Mouse (Mus musculus) gastrocnemius, postnatal 25 days (tissue): ENCODE results near the gene Sord. TPM values are rescaled to one million over a fixed set of nuclear protein-coding genes. Genes with fewer than 3 reads are reported as not detected.

Experiments used
- DNase-seq: peaks from one replicate; pipeline ENCODE4 v3.0.0; 2022
- total RNA-seq, 2 experiments: library from RNA; stranded (reverse); gene quantifications; 1 replicate in 1 of 2; 2 replicates in 1 of 2; pipeline ENCODE4 v1.2.3; 2021

Sord gene
- total RNA-seq, 2 experiments from 2014 or later: 37.8 to 39.9 TPM

DNA sequence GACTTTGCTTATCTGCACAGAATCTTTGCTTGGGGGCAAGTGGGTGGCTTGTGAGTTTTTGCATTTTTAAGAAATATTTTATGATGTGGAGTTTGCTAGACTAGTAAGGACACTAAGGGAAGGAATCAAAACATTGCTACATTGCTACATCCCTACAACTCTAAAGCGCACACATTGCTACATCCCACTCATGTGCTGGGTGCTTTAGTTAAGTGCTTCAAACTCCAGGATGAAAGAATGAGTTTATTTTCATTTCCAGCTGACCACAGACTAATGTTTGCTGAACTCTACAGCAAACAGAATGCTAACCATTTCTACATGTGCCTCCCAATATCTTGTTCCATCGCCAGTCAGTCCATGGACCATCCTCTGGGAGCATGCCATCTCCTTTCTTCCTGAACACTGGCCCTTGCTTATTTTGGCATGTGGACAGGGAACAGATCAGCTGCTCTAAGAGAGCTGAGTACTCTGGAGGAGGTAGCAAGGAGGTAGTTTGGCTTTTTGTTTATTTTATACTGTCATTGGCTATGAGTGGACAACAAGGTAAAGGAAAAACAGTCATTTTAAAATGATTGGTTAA is 3.4 kb downstream of the Sord start:
- no peak for DNase-seq

DNA sequence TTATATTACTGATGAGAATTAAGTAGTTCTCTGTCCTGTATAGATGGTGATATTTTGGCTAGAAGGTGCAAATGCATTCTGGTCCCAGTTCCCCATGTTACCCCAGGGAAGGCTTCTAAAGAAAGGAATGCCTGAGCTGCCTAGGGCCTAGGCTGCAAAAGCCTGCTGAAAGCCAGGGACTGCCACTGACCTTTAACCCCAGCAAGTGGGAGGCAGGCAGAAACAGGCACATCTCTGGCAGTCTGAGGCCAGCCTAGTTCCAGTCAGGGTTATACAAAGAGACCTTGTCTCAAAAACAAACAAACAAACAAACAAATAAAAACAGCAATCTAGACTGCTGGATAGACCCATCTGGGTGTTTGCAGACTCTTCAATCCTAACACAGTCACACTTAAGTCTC is 6.2 kb downstream of the Sord start:
- DNase-seq: no peak

DNA sequence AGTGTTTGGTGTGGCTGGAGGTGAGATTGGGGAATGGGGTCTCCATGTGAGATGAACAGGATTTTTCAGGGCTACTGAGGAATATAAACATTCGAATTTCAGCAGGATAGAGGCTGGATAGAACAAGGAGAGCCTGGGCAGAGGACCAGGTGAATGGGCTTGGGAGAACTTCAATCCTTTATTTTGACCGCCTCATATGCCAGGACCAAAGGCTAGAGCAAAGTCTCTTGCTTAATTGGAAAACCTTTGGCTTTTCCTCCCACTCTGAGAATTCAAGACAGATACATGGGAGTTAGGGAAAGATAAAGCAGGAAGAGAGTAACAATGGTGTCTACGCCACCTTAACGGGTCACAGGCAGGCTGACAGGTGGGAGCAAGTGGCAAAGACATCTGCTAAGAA is 6.7 kb downstream of the Sord start:
- DNase-seq: no peak

DNA sequence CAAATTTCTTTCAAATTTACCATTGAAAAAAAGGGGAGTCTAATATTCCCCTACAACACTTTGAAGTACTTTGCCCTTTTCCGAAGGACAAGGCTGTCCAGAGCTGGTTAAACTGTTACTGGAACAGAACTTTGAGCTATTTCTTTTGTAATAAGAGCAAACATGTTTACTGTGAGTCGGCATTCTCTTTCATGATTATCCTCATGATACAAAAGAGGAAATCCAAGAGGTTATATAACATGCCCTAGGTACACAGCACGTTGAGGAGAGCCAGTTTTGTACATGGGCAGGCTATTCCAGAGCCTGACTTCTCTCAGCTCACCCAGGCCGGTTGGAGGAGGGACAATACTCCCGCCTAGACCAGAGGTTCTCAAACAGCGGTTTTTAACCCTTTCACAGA is 7.4 kb downstream of the Sord start:
- no peak for DNase-seq

DNA sequence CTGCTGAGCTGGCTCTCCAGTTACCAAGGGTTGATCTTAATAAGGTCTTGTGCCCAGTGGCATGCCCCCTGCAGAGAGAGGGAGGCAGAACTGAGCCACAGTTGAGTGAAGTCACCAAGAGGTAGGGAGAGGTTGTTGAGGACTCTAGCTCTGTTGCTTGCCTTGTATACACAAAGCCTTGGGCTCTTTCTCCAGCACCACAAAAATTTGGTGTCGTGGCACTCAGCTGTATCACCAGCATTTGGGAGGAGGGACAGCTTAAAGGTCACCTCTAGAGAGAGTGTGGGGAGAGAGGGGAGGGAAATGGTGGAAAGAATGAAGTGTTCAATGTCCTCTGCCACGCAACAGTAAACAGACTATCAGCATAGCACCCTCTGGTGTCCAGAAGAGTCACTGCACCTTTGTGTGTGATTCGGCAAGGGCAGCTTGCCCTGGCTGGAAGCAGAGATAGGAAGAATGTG is 9.2 kb downstream of the Sord start:
- DNase-seq: peak; percentile 46

DNA sequence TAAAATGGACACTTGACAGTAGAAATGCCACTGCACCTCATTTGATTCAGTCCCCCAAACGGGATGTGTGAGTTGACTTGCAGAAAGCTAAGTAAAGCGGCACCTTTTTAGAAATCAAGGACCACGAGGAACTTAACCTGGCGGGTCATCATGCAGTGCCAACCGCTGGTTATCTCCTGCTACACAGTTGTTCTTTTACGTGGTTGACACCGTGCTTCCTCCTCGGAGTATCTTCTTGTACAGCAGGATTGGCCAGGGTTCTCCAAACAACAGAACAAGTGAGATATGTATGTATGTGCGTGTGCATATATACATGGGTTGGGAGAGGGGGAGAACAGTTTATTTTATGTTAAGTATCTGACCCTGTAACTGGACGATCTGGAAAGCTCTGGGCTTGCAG is 13.2 kb downstream of the Sord start:
- DNase-seq: no peak

DNA sequence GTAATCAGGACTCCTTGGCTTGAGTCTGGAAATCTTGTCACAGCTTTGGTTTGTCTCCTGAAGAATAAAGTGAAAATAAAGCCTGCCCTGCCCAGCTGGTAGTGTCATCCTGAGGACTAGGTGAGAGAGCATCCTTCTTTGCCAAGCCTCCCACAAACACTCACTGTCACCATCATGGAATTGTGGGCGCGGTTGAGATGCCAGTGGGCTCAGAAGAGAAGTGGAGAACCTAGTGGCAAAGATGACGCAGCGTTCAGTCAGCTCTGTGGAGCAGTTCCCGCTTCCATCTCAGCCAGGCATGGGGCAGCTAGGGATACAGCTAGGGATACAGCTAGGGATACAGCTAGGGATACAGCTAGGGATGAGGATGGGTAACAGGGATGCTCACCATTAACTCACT is 21.4 kb downstream of the Sord start:
- no peak for DNase-seq

DNA sequence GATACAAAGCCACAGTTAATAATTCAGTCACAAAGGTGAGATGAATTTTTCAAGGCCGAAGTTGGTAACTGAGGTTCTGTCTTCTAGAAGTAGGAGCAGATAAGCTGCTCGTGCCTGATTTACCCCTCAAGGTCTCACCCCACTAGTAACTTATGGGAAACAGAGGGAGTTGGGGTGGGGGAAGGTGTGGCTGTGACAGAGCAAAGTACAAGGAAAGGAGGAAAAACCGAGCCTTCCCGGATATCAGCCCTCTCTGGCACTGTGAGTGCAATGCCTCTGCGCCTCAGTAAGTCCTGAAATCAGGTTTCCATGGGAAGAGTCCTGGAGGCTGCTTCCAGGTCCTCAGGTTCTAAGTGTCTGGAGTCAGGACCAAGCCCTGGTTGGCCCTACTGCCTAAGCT is 26.2 kb downstream of the Sord start:
- no peak for DNase-seq

DNA sequence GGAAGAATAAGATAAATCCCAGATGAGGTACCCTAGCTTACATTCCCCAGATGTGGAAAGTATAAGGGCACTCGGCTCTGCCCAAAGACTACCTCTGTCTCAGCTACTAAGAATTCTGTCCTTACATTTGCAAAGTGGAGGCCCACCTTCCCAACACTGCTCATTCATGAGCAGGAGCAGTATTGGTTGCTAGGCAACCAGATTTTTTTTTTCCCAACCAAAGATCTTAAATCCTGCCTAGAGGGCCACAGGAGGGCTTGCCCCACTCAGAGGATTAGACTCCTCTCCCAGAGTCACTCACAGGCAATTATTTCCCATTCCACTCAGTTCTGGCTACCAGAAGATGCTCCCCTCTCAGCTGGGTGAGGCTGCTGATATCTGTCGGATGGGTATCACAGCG is 30.1 kb downstream of the Sord start:
- no peak for DNase-seq

DNA sequence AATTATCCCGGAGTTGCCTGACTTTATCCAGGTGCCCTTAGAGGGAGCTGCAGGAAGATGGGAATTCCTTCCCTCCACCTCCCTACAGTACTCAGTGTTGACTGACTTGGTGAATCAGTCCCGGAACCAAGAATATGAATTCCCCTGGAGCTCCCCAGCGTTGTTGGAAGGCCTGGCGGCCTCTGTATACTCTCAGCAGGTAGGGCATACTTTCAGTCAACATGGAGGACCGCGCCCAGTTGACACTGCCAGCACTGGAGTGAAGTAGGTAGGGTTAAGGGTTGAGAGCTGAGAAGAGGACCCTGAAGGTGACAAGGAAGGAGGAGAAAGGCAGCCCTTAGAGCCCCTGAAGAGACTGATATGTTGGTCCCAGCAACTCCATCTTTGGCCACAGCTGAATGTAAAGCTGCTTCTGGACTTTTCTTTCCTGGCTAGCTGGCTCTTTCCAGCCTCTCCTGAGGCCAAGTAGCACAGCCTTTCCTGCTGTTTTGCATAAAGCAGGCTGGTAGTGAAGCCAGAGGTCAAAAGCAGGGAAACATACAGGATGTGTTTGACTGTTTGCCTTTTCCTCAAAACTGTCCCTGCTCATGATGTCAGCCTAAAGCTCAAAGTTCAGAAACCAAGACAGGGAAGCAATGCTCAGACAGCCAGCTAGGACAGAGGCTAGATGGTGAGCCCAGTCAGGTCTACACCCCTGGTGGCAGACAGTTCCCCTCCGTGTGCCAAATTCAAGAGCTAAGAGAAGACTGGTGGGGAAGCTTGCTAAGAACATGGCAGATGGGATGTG is 32.1 kb downstream of the Sord start:
- no peak for DNase-seq

DNA sequence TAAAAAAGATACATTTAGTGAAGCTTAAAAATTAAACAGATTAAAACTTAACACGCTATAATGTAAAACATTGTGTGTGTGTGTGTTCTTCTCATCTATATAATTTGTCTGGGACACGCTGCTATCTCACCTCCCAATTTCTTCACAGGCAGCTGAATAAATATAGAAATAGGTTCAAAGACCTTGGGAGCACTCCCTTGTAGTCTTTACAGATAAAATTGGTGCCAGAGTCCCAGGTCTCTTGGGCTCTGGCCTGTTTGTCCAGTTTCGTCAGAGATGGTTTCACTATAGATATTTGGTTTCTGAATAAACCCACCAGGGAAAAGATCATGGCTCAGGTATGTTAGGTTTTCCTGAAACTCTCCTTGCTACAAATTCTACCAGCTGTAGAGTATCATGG is 44.2 kb downstream of the Sord start:
- DNase-seq: no peak

DNA sequence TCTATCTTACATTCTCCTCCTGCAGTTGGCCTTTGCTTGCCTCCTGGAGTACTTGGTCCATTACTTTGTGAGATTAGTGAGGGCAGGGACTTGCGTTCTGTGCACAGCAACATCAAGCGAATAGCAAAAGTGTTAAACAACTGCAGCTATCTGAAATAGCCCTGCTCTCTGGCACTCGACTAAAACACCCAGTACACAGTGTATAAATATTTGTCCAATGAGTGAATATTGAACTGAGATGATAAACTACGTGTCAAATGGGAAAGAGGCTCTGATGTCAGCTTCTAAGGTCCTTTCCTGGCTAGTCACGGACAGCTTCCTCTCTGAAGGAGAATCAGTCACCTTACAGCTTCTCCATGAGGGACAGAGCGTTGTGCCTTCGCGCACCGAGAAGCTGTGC is 49.5 kb downstream of the Sord start:
- no peak for DNase-seq

DNA sequence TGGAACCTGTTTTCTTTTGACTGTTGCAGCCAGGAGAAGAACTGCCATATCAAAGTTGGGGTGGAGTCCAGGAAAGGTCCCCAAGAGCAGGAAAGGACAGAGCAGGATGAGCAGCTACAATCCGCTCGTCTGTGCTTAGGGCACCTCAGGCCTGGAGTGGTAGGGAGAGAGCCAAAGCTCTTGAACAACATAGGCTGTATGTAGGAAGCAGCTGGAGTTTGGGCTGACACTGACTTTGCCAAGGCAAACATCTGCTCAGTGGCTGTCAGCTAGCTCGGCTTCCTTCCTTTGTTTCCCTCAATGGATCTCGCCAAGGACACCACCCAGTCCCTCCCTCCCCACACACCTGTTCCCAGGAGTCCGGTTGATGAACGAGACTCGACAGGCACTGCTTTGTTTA is 51.6 kb downstream of the Sord start:
- DNase-seq: no peak

DNA sequence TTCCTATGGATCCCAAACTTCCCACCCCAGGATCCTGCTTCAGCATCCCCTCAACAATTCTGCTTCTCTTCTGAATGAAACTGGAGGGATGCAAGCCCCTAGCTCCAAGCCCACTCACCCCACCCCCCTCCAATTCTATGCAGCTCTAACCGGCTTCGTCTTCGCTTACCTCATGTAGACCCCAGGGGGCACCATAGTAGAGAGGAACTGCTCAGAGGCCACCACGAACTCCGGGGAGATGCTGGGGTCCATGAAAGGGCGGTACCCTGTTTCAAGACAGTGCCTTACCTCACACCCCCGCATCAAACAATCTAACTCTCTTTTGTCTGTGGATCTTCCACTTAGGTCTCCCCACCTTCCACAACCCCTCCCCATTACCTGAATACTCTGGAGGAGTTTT is 60.4 kb downstream of the Sord start:
- DNase-seq: no peak

DNA sequence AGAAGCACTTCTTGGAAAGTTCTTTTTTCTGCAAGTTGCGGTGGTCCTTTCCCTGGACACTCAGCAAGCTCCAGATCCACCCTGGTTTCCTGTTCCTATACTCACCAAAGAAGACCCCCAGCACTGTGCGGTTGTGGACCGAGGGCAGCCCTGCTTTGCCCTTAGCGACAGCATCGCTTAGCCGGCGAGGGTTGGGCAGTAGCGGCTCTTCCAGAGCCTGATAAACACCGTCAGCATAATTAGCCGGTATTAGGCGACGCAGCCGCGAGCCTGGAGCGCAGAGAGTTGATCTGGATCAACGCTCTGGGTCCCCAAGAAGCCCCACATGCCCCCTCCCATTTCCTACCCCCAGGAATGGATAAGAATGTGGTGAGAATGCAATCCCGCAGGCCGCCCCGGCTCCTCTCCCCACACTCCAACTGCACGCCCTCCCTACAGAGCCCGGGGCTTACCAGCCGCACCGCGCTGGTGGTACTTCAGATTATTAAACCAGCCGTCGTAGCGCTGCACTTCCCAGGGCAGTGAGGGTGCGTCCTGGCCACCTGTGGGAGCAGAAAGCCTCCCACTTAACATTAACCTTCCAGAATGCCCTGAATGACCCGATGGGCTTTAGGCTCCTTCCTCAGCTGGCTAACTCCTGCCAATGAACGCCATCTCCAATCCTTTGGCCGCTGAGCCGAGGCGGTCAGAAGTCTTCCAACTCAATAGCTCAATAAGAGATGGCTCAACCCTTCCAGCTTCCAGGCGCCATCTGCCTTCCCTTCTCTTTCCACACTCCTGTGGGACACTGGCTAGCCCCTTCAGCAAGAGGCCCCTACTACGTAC is 62.9 kb downstream of the Sord start:
- DNase-seq: no peak

DNA sequence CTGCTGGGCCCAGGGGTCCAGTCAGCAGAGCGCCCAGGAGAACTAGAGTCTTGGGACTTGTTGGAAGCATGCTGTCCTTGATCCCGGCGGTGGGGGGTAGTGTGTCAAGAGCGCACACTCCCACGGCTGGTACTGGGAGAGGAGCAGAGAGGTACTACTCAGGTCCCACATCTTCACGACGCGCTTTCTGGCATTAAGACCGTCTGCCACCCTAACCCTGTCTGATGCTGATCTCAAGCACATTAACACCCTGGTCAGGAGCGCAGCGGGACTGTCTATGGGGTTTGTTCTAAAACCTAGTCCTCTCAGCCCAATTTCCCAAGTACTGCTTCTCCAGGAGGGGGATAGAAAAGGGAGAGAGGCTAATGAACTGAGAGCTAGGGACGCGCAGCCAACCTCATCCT is 63.5 kb downstream of the Sord start, which contains the start of gene Duox2:
Gene Duox2 (minus strand): TSS at position 354 of the 404 bp plus-strand sequence.
- no peak for DNase-seq

DNA sequence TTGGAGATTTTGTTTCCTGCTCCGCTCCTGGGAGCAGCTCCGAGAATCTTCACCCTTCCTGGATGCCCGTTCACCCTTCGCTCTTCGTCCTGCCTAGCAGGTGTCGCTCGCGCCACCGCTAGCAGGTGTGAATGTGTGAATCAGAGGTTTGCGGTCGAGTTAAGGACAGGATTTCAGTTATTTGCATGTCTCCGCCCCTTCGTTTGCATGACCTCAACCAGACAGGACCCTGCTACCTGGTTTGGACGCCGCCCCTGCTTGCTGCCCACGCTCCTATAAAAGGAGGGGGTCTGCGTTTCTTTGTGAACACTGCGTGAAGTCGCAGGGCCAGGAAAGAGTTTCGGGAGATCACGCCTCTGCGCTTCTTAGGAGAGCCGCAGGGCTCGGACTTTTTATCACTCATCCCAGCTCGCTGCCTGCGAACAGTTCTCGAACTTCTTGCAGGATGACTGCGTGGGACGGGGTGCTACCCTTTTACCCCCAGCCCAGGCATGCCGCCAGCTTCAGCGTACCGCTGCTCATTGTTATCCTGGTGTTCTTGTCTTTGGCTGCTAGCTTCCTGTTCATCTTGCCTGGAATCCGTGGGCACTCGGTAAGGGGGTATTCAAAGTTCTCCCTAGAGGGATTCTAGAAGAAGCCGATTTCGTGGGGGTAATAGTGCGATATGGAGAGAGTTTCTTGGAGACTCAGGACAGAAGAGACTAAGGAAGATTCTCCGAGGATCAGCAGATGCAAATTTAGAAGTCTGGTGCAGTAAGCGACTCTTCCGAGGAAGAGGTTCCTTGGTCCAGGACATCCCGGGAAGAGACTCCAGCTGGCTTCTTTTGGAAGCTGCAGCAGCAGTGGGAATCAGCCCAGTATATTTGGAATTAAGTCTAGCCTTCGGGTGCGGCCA is 64.3 kb downstream of the Sord start, which contains the start of gene Duoxa2:
Gene Duoxa2 (plus strand): TSS at position 305 of the 895 bp plus-strand sequence.
- no peak for DNase-seq

DNA sequence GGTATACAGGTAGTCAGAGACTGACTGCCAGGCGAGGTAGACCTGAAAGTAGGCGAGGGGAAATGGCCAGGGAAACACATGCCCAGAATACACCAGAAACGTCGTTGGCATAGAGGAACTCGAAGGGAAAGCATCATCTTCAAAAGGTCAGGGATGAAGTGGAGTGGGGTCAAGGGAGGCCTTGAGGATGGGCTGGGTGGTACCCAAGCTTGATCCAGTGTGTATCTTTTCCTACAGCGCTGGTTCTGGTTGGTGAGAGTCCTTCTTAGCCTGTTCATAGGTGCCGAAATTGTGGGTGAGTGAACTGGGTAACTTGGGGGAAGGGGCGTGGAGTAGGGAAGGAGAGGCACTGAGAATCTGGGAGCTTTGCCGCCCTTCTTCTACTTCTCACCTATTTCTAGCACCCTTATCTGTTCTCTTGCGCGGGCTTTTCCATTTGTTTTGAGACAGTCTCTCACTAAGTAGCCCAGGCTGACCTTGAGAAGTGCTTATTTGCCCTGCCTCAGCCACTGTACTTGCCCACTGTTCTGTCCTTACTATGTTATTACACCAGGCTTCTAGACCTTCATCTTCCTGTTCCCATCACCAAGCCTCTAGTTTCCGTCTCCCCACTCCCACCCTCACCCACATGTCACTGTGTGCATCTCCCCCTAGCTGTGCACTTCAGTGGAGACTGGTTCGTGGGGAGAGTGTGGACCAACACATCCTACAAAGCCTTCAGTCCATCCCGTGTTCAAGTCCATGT is 65.5 kb downstream of the Sord start:
- no peak for DNase-seq

DNA sequence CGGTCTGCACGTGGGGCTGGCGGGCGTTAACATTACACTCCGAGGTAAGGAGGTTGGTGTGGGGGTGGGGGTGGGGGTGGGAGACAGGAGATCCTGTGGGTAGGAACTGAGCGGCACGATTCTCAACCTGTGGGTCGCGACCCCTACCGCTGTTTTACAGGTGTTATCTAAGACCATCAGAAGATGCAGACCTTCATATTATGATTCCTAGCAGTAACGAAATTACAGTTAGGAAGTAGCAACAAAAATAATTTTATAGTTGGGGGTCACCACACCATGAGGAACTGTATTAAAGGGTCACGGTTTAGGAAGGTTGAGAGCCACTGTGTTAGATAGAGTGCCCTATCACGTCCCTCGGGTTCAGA is 66.1 kb downstream of the Sord start:
- no peak for DNase-seq

DNA sequence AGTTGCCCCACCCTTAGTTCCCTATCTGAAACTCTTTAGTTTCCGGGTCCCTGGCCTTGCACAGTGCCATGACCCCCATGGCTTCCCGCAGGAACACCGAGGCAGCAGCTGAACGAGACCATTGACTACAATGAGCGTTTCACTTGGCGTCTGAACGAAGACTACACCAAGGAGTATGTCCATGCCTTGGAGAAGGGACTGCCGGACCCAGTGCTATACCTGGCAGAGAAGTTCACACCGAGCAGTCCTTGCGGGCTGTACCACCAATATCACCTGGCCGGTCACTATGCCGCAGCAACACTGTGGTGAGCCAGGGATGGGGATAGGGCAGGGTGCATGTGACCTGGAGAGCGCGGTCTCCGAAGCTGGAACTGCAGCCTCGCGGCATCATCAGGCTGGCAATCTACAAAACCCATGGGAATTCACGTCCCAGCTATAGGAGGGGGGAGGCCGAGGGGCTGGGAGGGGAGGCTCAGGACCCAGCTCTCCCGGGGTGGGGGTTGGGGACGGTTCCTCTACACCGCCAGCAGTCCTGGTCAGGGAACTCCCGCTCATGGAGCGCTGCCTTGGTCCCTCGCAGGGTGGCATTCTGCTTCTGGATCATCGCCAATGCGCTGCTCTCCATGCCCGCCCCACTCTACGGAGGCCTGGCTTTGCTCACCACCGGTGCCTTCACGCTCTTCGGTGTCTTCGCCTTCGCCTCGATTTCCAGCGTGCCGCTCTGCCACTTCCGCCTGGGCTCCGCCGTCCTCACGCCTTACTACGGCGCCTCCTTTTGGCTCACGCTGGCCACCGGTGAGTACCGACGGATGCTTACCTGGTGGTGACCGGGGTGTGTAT is 66.8 kb downstream of the Sord start:
- DNase-seq: no peak
